Mouse (Mus musculus) cerebellum, adult (tissue): ENCODE results near the gene Lpgat1.

Experiments used
- ATAC-seq: cut with Nextera tagmentation; 2 replicates; pipeline ENCODE4 v1.9.2; 2017; ENCODE audit warnings: mild to moderate bottlenecking, moderate library complexity, mixed read lengths; ENCODE audit not compliant: insufficient number of reproducible peaks, low FRiP score, low TSS enrichment

Gene Lpgat1

GRCm38 (mm10) chr1:191802820-191803655 lies 85.4 kb downstream of the Lpgat1 start:
- ATAC-seq: no peak

- ATAC-seq: no peak
Observed at GRCm38 (mm10) chr1:191804747-191805146, 87.1 kb downstream of the Lpgat1 start.

DNA sequence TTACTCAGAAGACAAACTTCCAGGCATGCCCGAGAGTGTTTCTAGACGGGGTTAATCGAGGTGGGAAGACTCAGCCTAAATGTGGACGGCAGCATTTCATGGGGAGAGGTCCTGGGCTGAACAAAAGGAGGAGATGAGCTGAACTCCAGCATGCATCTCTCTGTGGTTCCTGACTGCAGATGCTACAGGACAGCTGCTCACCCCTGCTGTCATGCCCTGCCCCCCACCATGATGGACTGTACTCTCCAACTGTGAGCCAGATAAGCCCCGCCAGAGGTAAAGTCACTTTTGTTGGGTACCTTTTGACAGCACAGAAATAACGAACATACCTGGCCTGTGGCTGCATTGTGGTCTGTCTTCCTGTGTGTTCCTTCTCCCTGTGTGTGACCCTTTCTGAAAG lies 88.2 kb downstream of the Lpgat1 start:
- no peak for ATAC-seq

GRCm38 (mm10) chr1:191806740-191807139 lies 89.1 kb downstream of the Lpgat1 start:
- no peak for ATAC-seq

GRCm38 (mm10) chr1:191807979-191808378 lies 90.3 kb downstream of the Lpgat1 start:
- ATAC-seq: no peak

DNA sequence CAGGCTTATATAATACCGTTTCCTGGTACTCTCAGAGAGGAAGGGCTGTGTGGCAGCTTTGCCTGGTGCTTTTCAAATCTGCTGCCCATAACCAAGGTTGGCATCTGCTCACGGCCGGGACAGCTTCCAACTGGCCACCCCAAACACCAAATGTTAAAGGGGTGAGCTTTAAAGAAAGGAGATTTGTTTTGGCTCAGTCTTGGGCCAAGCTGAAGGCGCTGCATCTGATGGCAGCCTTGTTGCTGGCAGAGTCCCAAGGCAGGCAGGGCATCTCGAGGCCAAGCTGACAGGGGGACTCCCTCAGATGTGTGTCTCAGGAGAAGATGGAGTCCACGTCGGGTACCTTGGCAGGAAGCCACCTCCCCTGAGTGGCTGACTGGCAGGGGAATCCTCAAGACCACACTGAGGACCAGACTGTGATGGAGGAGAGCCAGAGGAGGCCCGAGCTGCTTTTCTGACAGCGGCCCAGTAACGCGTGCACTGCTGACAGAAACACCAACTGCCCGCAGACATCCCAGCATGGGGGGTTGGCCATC lies 91.1 kb downstream of the Lpgat1 start:
- ATAC-seq: peak; percentile 83

GRCm38 (mm10) chr1:191811774-191812173 lies 94.1 kb downstream of the Lpgat1 start:
- no peak for ATAC-seq

DNA sequence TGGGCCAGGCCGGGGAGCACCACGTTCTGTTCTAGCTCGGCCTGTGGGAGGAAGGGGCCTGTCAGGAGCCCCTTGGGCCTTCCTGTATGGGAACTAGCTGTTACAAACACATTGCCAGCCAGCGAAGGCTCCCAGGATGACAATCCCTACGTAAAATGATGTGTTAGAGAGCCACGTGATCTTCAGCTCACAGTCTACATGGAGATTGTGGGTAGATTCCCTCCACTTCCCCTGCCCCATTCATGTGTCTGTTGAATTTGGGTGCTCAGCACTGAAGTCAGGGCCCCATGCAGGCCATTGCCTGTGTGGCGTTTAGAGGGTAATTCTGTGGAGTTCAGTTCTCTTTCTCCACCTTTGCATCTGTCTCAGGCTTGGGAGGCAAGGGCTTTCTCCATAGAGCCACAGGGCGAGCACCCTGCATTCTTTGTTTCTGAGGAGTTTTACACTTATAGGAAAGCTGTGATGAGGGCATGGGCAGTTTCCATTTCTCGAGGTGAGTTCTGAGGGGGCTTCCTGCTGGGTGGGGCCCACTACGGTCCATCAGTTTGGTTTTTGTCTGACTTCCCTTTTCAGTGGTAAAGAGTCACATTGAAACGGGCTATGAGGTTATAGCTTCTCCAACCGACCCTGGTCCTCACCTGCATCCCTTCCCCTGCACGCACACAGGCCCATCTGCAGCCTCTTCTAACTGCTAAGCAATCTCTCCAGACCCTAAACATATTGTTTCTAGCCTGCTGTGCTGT lies 95.5 kb downstream of the Lpgat1 start:
- ATAC-seq: no peak

GRCm38 (mm10) chr1:191814240-191814639 lies 96.6 kb downstream of the Lpgat1 start:
- ATAC-seq: no peak

DNA sequence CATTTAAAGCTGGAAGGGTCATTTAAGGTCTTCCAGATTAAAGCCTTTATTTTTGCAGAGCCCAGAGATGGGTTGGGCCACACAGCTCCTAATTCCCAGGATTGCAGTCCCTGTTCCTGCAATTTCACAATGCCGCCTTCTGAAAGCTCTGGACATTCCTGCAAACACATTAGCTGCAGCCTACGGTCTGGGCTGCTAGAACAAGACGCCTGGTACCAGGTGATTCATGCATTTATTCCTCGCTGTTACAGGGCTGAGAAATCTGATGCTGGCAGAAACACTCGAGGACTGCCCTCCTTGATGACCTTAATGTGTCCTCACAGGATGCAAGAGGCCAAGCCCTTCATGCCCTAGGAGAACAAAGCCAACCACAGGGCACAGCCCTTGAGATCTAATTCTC lies 97.3 kb downstream of the Lpgat1 start:
- no peak for ATAC-seq

GRCm38 (mm10) chr1:191816596-191816995 lies 99.0 kb downstream of the Lpgat1 start:
- no peak for ATAC-seq

DNA sequence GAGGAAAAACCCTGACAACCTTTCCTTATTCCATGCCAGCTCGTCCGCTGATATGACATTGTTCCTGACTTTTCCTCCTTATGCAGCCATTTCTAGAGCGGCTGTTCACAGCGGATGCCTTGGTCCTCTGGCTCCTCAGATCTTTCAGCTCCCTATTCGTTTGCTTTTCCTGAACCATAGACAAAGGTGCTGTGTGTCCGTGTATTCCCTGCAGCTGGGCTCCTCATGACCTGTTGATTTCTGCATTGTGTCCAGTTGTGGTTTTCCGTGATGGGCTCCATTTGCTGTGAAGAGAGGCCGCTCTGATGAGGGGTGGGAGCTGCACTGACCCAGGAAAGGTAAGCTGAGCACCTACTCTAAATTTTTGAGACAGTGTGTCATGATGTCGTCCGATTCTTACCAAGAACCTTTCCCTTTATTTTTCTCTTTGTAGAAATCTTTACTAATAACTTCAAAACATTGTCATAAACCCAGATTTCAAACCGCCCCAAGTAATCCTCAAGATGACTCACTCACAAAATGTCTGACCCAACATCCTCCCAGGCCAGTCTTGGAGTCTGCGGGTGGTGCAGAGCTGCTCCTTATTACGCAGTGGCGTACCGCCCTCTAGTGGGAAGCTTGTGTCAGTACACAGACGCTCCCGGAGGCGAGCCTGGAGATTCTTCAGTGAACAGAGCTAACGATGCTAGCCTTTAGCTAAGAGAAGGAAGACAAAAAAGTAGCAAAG lies 99.9 kb downstream of the Lpgat1 start:
- ATAC-seq: peak; percentile 64

DNA sequence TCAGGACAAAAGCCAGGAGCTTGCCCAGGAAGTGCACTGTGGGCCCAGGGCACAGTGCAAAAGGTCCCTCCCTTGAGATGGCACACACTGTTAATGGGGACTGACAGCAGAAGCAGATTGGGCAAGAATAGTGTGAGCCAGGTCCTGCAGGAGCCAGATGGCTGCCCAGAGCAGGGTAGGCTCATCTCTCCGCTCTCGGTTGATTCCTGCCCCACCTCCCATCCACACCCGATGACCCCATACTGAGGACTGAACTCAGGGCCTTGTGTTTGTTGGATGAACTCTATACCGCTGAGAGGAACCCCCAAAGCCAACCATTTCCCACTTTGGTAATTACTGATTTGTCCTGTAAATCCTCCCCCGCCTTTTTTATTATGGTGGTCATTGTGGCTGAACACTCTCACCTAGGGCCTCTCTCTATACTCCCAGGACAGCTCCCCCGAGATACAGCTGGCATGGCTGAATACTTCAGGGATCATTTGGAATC lies 100.6 kb downstream of the Lpgat1 start:
- peak; percentile 56 for ATAC-seq

DNA sequence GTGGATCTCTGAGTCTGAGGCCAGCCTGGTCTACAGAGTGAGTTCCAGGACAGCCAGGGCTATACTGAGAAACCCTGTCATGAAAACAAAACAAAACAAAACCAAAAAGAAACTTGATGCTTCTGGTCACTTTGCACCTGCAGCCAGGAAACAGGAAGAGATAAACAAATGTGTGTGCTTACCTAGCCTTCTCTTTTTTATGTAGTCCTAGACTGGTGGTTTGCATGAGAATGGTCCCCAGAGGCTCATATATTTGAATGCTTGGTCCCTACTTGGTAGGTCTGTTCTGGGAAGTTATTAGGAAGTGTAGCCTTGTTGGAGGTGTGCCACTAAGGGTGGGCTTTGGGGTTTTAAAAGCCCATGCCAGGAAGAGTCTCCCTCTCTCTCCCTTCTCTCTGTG lies 101.4 kb downstream of the Lpgat1 start:
- no peak for ATAC-seq

GRCm38 (mm10) chr1:191820951-191821325 lies 103.3 kb downstream of the Lpgat1 start:
- no peak for ATAC-seq

GRCm38 (mm10) chr1:191821326-191822091 lies 103.9 kb downstream of the Lpgat1 start, which contains the start of gene Nek2:
Nek2 (plus strand) TSS chr1:191821444.
- ATAC-seq: peak; percentile 92

- no peak for ATAC-seq
Observed at GRCm38 (mm10) chr1:191829124-191829523, 111.5 kb downstream of the Lpgat1 start.

DNA sequence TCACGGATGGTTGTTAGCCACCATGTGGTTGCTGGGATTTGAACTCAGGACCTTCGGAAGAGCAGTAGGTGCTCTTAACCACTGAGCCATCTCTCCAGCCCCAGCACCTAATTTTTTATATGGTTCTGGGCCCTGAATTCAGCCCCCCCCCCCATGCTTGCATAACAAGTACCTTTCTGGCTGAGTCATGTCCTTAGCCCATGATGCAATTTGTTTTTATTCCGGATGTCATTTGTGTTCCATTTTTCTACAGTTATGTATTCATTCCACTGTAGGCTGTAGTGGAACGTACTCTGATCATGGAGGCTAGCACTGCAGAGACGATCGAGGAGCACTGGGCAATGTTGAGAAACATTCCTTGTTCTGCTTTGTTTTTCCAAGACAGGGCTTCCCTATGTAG lies 115.8 kb downstream of the Lpgat1 start:
- ATAC-seq: no peak
